Mouse (Mus musculus) liver, embryonic 13.5 days (tissue): ENCODE measurements around the gene Muc16. TPM values are rescaled to one million over a fixed set of nuclear protein-coding genes. Genes with fewer than 3 reads are reported as not detected.

Experiments
- ATAC-seq: fragments of 200-750 bp; cut with Nextera tagmentation; 2 replicates; pipeline ENCODE4 v1.8.0; 2017; ENCODE audit warnings: low read depth, mild to moderate bottlenecking, moderate number of reproducible peaks, moderate library complexity
- DNase-seq: peaks from one replicate; pipeline ENCODE4 v3.0.0; 2022
- H3K27ac ChIP-seq: fragments of 300-500 bp; sonication (generic); 2 replicates; pipeline ENCODE4 v1.5.1; 2015; ENCODE audit warnings: moderate library complexity, mild to moderate bottlenecking, inconsistent platforms
- H3K27me3 ChIP-seq: fragments of 300-500 bp; sonication (generic); 2 replicates; pipeline ENCODE4 v1.6.1; 2015; ENCODE audit warnings: mild to moderate bottlenecking, inconsistent platforms
- H3K36me3 ChIP-seq: fragments of 300-500 bp; sonication (generic); 2 replicates; pipeline ENCODE4 v1.6.1; 2015; ENCODE audit warnings: mild to moderate bottlenecking, inconsistent platforms
- H3K4me1 ChIP-seq: fragments of 300-500 bp; sonication (generic); replicated peaks from 2 replicates; pipeline ENCODE4 v1.6.1; 2015; ENCODE audit warnings: inconsistent platforms
- H3K4me2 ChIP-seq: fragments of 300-500 bp; sonication (generic); 2 replicates; pipeline ENCODE4 v1.6.1; 2015; ENCODE audit warnings: inconsistent platforms, mild to moderate bottlenecking, moderate library complexity
- H3K4me3 ChIP-seq: fragments of 300-500 bp; sonication (generic); replicated peaks from 2 replicates; pipeline ENCODE4 v1.5.1; 2015; ENCODE audit warnings: mild to moderate bottlenecking, inconsistent platforms
- H3K9ac ChIP-seq: fragments of 300-500 bp; sonication (generic); 2 replicates; pipeline ENCODE4 v1.6.1; 2015; ENCODE audit warnings: mild to moderate bottlenecking, inconsistent platforms
- H3K9me3 ChIP-seq: fragments of 300-500 bp; sonication (generic); replicated peaks from 2 replicates; pipeline ENCODE4 v1.6.1; 2016; ENCODE audit warnings: inconsistent platforms
- WGBS: fragments of 180-500 bp; shearing (Covaris S2); methylation state at CpG from one replicate; pipeline ENCODE4 v1.1.7; 2015; ENCODE audit not compliant: insufficient replicate concordance; 5-methylcytosine and 5-hydroxymethylcytosine counted together
- microRNA-seq: library from miRNA; unstranded; fragments of <30 nt; microRNA quantifications from one replicate; pipeline ENCODE4, GENCODE M21; 2016
- polyA plus RNA-seq: library from polyadenylated mRNA; unstranded; fragments of >200 nt; fragmentation: Nextera tagmentation; extraction: Ambion mirVana; gene quantifications from 2 replicates; pipeline ENCODE4 v1.2.1, GENCODE M21; 2015

Muc16 gene
- polyA plus RNA-seq, 1 experiment from 2014 or later, result 0.33 TPM

GRCm38 (mm10) chr9:18456520-18456919 is 217.8 kb downstream of the Muc16 start:
- no peaks in the 10 kb centered on the region for H3K9me3 ChIP-seq
- H3K4me1 ChIP-seq, result no peaks in the 10 kb centered on the region
- 66% methylated on average over 4 of the region's 4 CpGs for WGBS

More at GRCm38 (mm10) chr9:18456520-18456919, 217.8 kb downstream of the Muc16 start:
- no peak overlapping the region for H3K27ac ChIP-seq
- DNase-seq, result no peak
- peaks cover 6% of the 10 kb centered on the region; the same call in 1 of the 2 replicates for H3K36me3 ChIP-seq
- H3K9ac ChIP-seq, result no peak overlapping the region
- no peak overlapping the region for H3K4me3 ChIP-seq
- no peak for ATAC-seq
- no peaks in the 10 kb centered on the region for H3K27me3 ChIP-seq
- H3K4me2 ChIP-seq, result no peak overlapping the region

Small RNA genes lying within 50 kb of the gene (microRNA-seq; reads per million reads assigned to microRNA genes)
- gene Gm22854, result not detected

Other genes with a start within 250 kb of the Muc16 start
- not detected in 2 replicates for gene Mbd3l2, start 243.9 kb downstream of the Muc16 start, polyA plus RNA-seq
- 0.66 and 0.83 TPM in 2 replicates for gene Zfp558, start 196.3 kb downstream of the Muc16 start, polyA plus RNA-seq
- not detected in 2 replicates for gene Mbd3l1, start 196.2 kb downstream of the Muc16 start, polyA plus RNA-seq
- not detected in 2 replicates for gene Olfr24, start 89.5 kb upstream of the Muc16 start, polyA plus RNA-seq
- gene Olfr828, start 145.0 kb upstream of the Muc16 start, polyA plus RNA-seq, result not detected in 2 replicates
- gene Olfr829, start 180.4 kb upstream of the Muc16 start, polyA plus RNA-seq, result not detected in 2 replicates
- gene Olfr830, start 200.2 kb upstream of the Muc16 start, polyA plus RNA-seq, result not detected in 2 replicates